Mouse (Mus musculus): Measurements from ENCODE around the gene Hist2h2be. TPM values are rescaled to one million over a fixed set of nuclear protein-coding genes. Genes with fewer than 3 reads are reported as not detected.

The Hist2h2be gene
- total RNA-seq (2012; rRNA removed) (3.8 and 3.9 TPM in 2 replicates), total RNA-seq (2014; rRNA removed) (2.9 and 4.0 TPM in 2 replicates), polyA plus RNA-seq (2012; ENCODE audit: insufficient read length, low read depth) (2.3 and 2.5 TPM in 2 replicates)

DNA sequence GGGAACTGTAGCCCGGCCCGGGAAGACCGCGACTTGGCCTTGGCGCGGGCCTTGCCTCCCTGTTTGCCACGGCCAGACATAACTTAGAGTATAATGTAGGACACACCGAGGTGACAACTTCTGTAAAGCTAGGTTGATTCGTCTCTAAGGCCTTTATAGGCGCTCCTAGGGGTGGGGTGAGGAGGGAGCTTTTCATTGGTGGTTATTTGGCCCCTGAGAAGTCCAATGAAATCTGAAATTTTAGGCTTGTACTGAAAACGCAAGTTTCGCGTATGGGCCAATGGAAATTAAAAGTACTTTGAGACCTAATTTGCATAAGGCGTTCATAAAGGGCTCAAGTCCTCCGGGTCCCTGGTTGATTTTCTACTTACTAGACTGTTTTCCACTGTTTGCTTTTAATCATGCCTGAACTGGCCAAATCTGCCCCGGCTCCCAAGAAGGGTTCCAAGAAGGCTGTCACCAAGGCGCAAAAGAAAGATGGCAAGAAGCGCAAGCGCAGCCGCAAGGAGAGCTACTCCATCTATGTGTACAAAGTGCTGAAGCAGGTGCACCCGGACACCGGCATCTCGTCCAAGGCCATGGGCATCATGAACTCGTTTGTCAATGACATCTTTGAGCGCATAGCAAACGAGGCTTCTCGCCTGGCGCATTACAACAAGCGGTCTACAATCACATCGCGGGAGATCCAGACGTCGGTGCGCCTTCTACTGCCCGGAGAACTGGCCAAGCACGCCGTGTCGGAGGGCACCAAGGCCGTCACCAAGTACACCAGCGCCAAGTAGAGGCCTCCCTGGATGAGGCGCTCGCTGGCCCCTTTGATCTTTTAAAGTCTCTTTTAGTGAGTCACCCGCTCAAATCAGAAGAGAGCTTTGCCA lies at the start of gene Hist2h2be, which contains the start of gene Hist2h2ac:
TSS of gene Hist2h2be (plus strand) at position 355 of the 875 bp plus-strand sequence.
TSS of gene Hist2h2ac (minus strand) at position 116 of the 875 bp plus-strand sequence.
- peak; percentile 97 for DNase-seq (ENCODE audit: extremely low read depth)
- in situ Hi-C loops (cut with MboI; ENCODE audit: low pct_ligation_motif_present, low pct_unique_long_range_greater_than_20kb, low sequenced_read_pairs) = loop anchor here (10.0 kb wide), 2 partner anchors 256 to 566 kb away; partner anchors contain the start of gene Mcl1
- Histone ChIP-seq H3K27ac (ENCODE audit: insufficient read depth, low read depth) (peak within 1 kb of the TSS; percentile 99), H3K27me3 (replicated peaks) (no peaks in the 10 kb centered on the region), H3K79me2 (replicated peaks; ENCODE audit: control insufficient read depth, extremely low read depth, insufficient read depth, poor library complexity, severe bottlenecking) (peaks cover 16% of the 10 kb centered on the region), H3K4me1 (ENCODE audit: control insufficient read depth in 1 of 2, insufficient read depth in 2 of 2) (peaks cover 11 to 45% of the 10 kb centered on the region in 2 experiments), H3K9me3 (replicated peaks; ENCODE audit: low read length) (no peaks in the 10 kb centered on the region), H3K9ac (ENCODE audit: insufficient read depth, low read depth) (peak within 1 kb of the TSS; percentile 99), H3K4me2 (ENCODE audit: insufficient read depth, low read depth, poor library complexity, severe bottlenecking) (peak within 1 kb of the TSS; percentile 76), H3K4me3 (replicated peaks in 1 of 3; ENCODE audit: low read depth in 2 of 3, low read length in 2 of 3, poor library complexity in 1 of 3) (peak within 1 kb of the TSS; percentile 62 to 75 (median 75)), H3K36me3 (replicated peaks in 1 of 2; ENCODE audit: control insufficient read depth in 1 of 2, insufficient read depth in 1 of 2, low read length in 1 of 2) (no peaks in the 10 kb centered on the region)
- dilution Hi-C loops (cut with MboI; ENCODE audit: extremely low pct_ligation_motif_present, extremely low pct_unique_long_range_greater_than_20kb, low sequenced_read_pairs) = no loop called here
- TF ChIP-seq USF1 (IDR thresholded peaks at IDR 0.05; ENCODE audit: low read depth, low read length) (no peak), MXI1 (IDR thresholded peaks at IDR 0.05; ENCODE audit: low read depth, low read length) (peak; percentile 92), SIN3A (IDR thresholded peaks at IDR 0.05; ENCODE audit: low read length) (0 out of 2 replicates have a peak, but pooled peaks have one; percentile 40), ETS1 (conservative IDR thresholded peaks at IDR 0.05; ENCODE audit: low read depth, low read length) (no peak), JUN (IDR thresholded peaks at IDR 0.05; ENCODE audit: insufficient read depth, low read depth, low read length) (no peak), MAX (IDR thresholded peaks at IDR 0.05; ENCODE audit: low read length) (peak; percentile 61), USF2 (conservative IDR thresholded peaks at IDR 0.05; ENCODE audit: low read depth, low read length) (no peak), CHD2 (IDR thresholded peaks at IDR 0.05; ENCODE audit: low read length) (0 out of 2 replicates have a peak, but pooled peaks have one; percentile 24), BHLHE40 (IDR thresholded peaks at IDR 0.05; ENCODE audit: low read depth, low read length) (no peak), E2F4 (IDR thresholded peaks at IDR 0.05; ENCODE audit: insufficient replicate concordance, low read depth, low read length) (0 out of 2 replicates have a peak, but pooled peaks have one; percentile 24), IRF4 (IDR thresholded peaks at IDR 0.05; ENCODE audit: low read depth, low read length) (no peak; the same call in 1 of the 2 replicates), ZC3H11A (IDR thresholded peaks at IDR 0.05; ENCODE audit: low read depth, low read length) (no peak), RAD21 (IDR thresholded peaks at IDR 0.05; ENCODE audit: low read depth, low read length) (no peak), SMC3 (IDR thresholded peaks at IDR 0.05; ENCODE audit: low read depth, low read length) (0 out of 2 replicates have a peak, but pooled peaks have one; percentile 4), TCF12 (IDR thresholded peaks at IDR 0.05; ENCODE audit: low read depth, low read length) (peak; percentile 86), NELFE (IDR thresholded peaks at IDR 0.05; ENCODE audit: low read depth, low read length) (peak; percentile 96), MAZ (IDR thresholded peaks at IDR 0.05; ENCODE audit: low read depth, low read length) (peak; percentile 53; the same call in 1 of the 2 replicates), POLR2A (IDR thresholded peaks at IDR 0.05; ENCODE audit: low read depth, low read length) (peak; percentile 86), CTCF (conservative IDR thresholded peaks at IDR 0.05 in 1 of 2, IDR thresholded peaks at IDR 0.05 in 1 of 2; ENCODE audit: low read depth in 2 of 2, low read length in 2 of 2) (no peak), HCFC1 (IDR thresholded peaks at IDR 0.05; ENCODE audit: low read depth, low read length) (peak; percentile 65), GABPA (IDR thresholded peaks at IDR 0.05; ENCODE audit: insufficient replicate concordance, low read depth, low read length) (no peak), MAFK (IDR thresholded peaks at IDR 0.05; ENCODE audit: insufficient replicate concordance, low read length) (peak; percentile 68; the same call in 1 of the 2 replicates), JUND (conservative IDR thresholded peaks at IDR 0.05; ENCODE audit: low read depth, low read length) (no peak), CHD1 (IDR thresholded peaks at IDR 0.05; ENCODE audit: low read depth, low read length) (peak; percentile 93), EP300 (IDR thresholded peaks at IDR 0.05; ENCODE audit: low read length) (0 out of 2 replicates have a peak, but pooled peaks have one; percentile 35), ELF1 (IDR thresholded peaks at IDR 0.05; ENCODE audit: low read depth, low read length) (peak; percentile 46; the same call in 1 of the 2 replicates), TBP (conservative IDR thresholded peaks at IDR 0.05; ENCODE audit: low read depth, low read length) (peak; percentile 99), ZNF384 (IDR thresholded peaks at IDR 0.05; ENCODE audit: low read depth, low read length) (no peak), ZKSCAN1 (IDR thresholded peaks at IDR 0.05; ENCODE audit: borderline replicate concordance, low read depth, low read length) (no peak), NRF1 (IDR thresholded peaks at IDR 0.05; ENCODE audit: low read depth, low read length) (peak; percentile 79), MEF2A (IDR thresholded peaks at IDR 0.05; ENCODE audit: borderline replicate concordance, low read depth, low read length) (peak; percentile 31; the same call in 1 of the 2 replicates), KAT2A (IDR thresholded peaks at IDR 0.05; ENCODE audit: insufficient replicate concordance, low read length) (no peak), RCOR1 (conservative IDR thresholded peaks at IDR 0.05; ENCODE audit: low read depth, low read length) (no peak; the same call in 1 of the 2 replicates), MYC (IDR thresholded peaks at IDR 0.05; ENCODE audit: low read depth, low read length) (0 out of 2 replicates have a peak, but pooled peaks have one; percentile 18), POLR2AphosphoS2 (IDR thresholded peaks at IDR 0.05; ENCODE audit: low read depth, low read length) (peak; percentile 99), PAX5 (IDR thresholded peaks at IDR 0.05; ENCODE audit: low read length) (no peak), ZMIZ1 (IDR thresholded peaks at IDR 0.05; ENCODE audit: low read depth, low read length) (peak; percentile 99)
